Mouse (Mus musculus) macrophage (primary cell): ENCODE data around the gene Gm45716. TPM values are rescaled to one million over a fixed set of nuclear protein-coding genes. Genes with fewer than 3 reads are reported as not detected.

Experiments
- polyA plus RNA-seq: library from polyadenylated mRNA; stranded (reverse); fragments of 250-400 nt; gene quantifications from 3 replicates; pipeline ENCODE4 v1.2.4, GENCODE M21; 2018; ENCODE audit warnings: inconsistent platforms

The Gm45716 gene
- polyA plus RNA-seq, 1 experiment from 2014 or later: 0.26 TPM

Other genes with a start within 250 kb of the Gm45716 start
- gene Pctp, start 184.8 kb upstream of the Gm45716 start, polyA plus RNA-seq: 20.6 to 43.1 TPM (median 33.6 TPM) in 3 replicates
- gene Tmem100, start 157.3 kb upstream of the Gm45716 start, polyA plus RNA-seq: not detected in 3 replicates
- 28.1 to 57.5 TPM (median 47.7 TPM) in 3 replicates for gene Mmd, start 61.8 kb downstream of the Gm45716 start, polyA plus RNA-seq
- gene Hlf, start 203.2 kb downstream of the Gm45716 start, polyA plus RNA-seq: 0.04 TPM in 1 of 3 replicates, not detected in the others